Mouse (Mus musculus): ENCODE measurements around the gene Abr. TPM values are rescaled to one million over a fixed set of nuclear protein-coding genes. Genes with fewer than 3 reads are reported as not detected.

Gene Abr
- total RNA-seq, 1 experiment from 2014 or later: 150 TPM

DNA sequence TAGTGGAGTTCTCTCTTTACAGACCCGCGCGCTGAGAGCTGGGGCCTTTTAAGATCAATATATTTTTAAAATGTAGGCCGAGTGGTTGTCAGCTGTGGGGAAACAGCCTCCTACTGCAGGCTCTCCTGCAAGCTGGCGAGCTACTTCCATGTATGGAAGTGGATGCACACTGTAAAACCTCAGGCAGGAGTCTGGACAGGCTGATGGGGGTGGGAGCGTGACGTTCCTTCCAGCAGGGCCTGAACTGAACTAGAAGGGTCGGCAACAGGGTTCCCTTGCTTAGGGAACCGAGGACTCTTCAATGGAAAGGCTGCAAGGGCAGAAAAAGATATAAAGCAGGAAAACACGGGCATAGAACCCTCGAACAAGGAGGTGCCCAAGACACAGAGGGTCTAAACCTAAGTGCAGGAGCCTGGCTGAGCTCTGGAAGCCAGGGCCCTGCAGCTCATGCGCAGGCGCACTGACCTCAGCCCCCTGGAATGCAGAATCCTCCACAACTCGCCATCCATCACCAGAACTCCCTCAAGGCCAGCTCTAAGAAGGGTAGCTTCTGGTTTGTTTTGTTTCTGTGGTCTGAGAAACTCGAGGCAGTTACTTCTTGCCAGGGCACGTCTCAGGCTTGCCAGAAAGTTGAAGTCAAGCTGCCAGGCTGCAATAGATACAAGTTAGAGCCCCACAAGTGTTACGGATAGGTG lies 247.5 kb downstream of the Abr start:
- no peak for ATAC-seq (ENCODE audit: extremely low read depth, insufficient number of reproducible peaks, low FRiP score, poor library complexity, severe bottlenecking)

DNA sequence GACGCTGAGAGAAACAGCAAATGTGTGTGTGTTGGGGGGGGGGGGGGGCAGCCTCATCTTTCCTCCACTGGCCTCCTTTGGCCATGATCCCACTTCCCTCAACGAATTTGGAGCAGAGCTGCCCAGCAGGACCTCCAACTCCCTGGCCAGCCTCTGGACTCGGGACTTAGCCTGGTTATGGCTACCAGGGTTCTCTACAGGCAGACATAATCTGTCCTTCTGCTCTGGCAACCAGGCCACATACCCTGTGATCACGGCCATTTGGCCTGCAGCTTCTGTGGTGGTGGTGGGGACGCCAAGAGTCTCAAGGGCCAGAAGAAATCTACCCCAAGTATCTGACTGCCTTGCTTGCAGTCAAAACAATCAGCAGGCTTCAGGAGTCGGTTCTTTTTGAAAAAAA lies 249.6 kb downstream of the Abr start:
- no peak for ATAC-seq (ENCODE audit: extremely low read depth, insufficient number of reproducible peaks, low FRiP score, poor library complexity, severe bottlenecking)

DNA sequence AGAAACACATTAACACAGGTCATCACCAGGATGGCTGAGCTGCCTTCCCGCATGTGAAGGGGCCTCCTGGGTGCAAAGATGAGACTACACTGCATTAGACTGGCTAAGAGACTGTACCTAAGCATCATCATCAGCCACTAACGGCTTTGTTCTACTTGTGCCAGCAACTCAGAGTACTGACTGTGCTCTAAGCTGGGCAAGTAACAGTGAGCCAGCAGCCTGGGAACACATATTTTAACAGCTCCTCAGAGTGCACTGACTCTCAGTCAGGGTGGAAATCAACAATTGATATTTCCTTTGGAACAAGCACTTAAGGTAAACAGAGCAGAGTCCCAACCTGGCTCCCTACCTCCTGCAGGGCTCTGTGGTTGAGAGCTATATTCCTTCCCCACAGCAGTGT lies 250.0 kb downstream of the Abr start:
- ATAC-seq (ENCODE audit: extremely low read depth, insufficient number of reproducible peaks, low FRiP score, poor library complexity, severe bottlenecking): no peak

DNA sequence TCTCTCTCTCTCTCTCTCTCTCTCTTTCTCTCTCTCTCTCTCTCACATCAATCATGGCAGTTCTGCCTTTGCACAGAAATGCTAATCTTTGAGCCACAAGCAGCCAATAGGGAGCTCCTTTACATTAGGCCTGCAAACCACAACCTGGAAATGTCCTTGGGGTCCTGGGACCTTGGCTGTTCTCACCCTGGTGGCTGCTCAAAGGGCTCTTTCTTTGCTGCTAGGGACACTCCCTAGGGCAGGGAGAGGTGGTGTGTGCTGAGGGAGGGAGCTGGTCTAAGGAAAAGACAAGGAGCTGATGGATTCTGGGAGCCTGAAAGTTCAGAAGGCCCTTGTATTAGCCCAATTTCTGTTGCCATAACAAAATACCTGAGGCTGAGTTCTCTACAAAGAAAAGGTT lies 251.6 kb downstream of the Abr start:
- ATAC-seq (ENCODE audit: extremely low read depth, insufficient number of reproducible peaks, low FRiP score, poor library complexity, severe bottlenecking): no peak

Other genes starting within 250 kb of the Abr start
- gene Nxn, start 223.2 kb downstream of the Abr start, total RNA-seq (2017): 4.2 and 5.0 TPM in 2 replicates
- gene Timm22, start 215.4 kb downstream of the Abr start, total RNA-seq (2017): 4.3 and 5.6 TPM in 2 replicates
- not detected in 2 replicates for gene Bhlha9, start 50.2 kb upstream of the Abr start, total RNA-seq (2017)
- gene Trarg1, start 57.5 kb upstream of the Abr start, total RNA-seq (2017): not detected in 2 replicates
- 43.6 and 97.4 TPM in 2 replicates for gene Gosr1, start 141.3 kb upstream of the Abr start, total RNA-seq (2017)
- gene Cpd, start 224.7 kb upstream of the Abr start, total RNA-seq (2017): 107 and 114 TPM in 2 replicates